Mouse (Mus musculus) frontal cortex, adult 2 months (tissue): ENCODE data around the gene Rfc2. TPM values are rescaled to one million over a fixed set of nuclear protein-coding genes. Genes with fewer than 3 reads are reported as not detected.

Experiments used
- DNase-seq, 2 experiments: peaks; one replicate each; pipeline ENCODE4 v3.0.0; 2022; ENCODE audit warnings: low spot score in 1 of 2; ENCODE audit errors: extremely low spot score in 1 of 2
- polyA plus RNA-seq: library from polyadenylated mRNA; depleted of rRNA; stranded (reverse); fragments of >200 nt; gene quantifications from 2 replicates; pipeline ENCODE4 v1.2.3, GENCODE M21; 2012; rRNA removed

The Rfc2 gene
- polyA plus RNA-seq = 124 and 130 TPM in 2 replicates

- DNase-seq = no peak
Observed at GRCm38 (mm10) chr5:134581146-134581545, at the start of gene Rfc2. Gene Rfc2, plus strand, starts transcription at chr5:134581366.

- peak in 1 of 2 experiments; percentile 57 for DNase-seq
Observed at GRCm38 (mm10) chr5:134531585-134531984, 49.6 kb upstream of the Rfc2 start.

- DNase-seq = no peak
Observed at GRCm38 (mm10) chr5:134532417-134532816, 48.7 kb upstream of the Rfc2 start.

GRCm38 (mm10) chr5:134536036-134536435, 45.1 kb upstream of the Rfc2 start:
- no peak for DNase-seq

- DNase-seq = peak in 1 of 2 experiments; percentile 44
Observed at GRCm38 (mm10) chr5:134539891-134540290, 41.3 kb upstream of the Rfc2 start.

GRCm38 (mm10) chr5:134540881-134541280, 40.3 kb upstream of the Rfc2 start:
- no peak for DNase-seq

- DNase-seq = no peak
Observed at GRCm38 (mm10) chr5:134541640-134542039, 39.5 kb upstream of the Rfc2 start.

- peak in 1 of 2 experiments; percentile 79 for DNase-seq
Observed at GRCm38 (mm10) chr5:134544516-134545241, 36.5 kb upstream of the Rfc2 start.

- DNase-seq = no peak
Observed at GRCm38 (mm10) chr5:134545242-134545629, 35.9 kb upstream of the Rfc2 start.

GRCm38 (mm10) chr5:134546790-134547189, 34.4 kb upstream of the Rfc2 start:
- peak in 1 of 2 experiments; percentile 43 for DNase-seq

GRCm38 (mm10) chr5:134548306-134548705, 32.9 kb upstream of the Rfc2 start:
- no peak for DNase-seq

- no peak for DNase-seq
Observed at GRCm38 (mm10) chr5:134549640-134550168, 31.5 kb upstream of the Rfc2 start.

- no peak for DNase-seq
Observed at GRCm38 (mm10) chr5:134550836-134551232, 30.3 kb upstream of the Rfc2 start.

GRCm38 (mm10) chr5:134551233-134552109, 29.7 kb upstream of the Rfc2 start:
- DNase-seq = peak in 1 of 2 experiments; percentile 64

- peak; percentile 95 to 99 for DNase-seq
Observed at GRCm38 (mm10) chr5:134552110-134552972, 28.8 kb upstream of the Rfc2 start, which contains the start of gene Clip2. Gene Clip2, minus strand, starts transcription at chr5:134552434.

- no peak for DNase-seq
Observed at GRCm38 (mm10) chr5:134553951-134554546, 27.1 kb upstream of the Rfc2 start.

- peak in 1 of 2 experiments; percentile 87 for DNase-seq
Observed at GRCm38 (mm10) chr5:134555463-134556164, 25.6 kb upstream of the Rfc2 start.

GRCm38 (mm10) chr5:134560071-134560449, 21.1 kb upstream of the Rfc2 start, which contains the start of gene Syna:
Gene Syna, minus strand, starts transcription at chr5:134560171.
- DNase-seq = no peak
